Mouse (Mus musculus) forebrain, embryonic 16.5 days (tissue): ENCODE data around the gene Sgms1. TPM values are rescaled to one million over a fixed set of nuclear protein-coding genes. Genes with fewer than 3 reads are reported as not detected.

ENCODE experiments used
- ATAC-seq: fragments of 200-750 bp; cut with Nextera tagmentation; 2 replicates; pipeline ENCODE4 v1.8.0; 2017; ENCODE audit warnings: mild to moderate bottlenecking, moderate library complexity
- H3K27ac ChIP-seq: fragments of 300-500 bp; sonication (generic); 2 replicates; pipeline ENCODE4 v1.5.1; 2014; ENCODE audit warnings: low read length, control low read depth
- H3K27me3 ChIP-seq: fragments of 300-500 bp; sonication (generic); replicated peaks from 2 replicates; pipeline ENCODE4 v1.6.1; 2014; ENCODE audit warnings: low read length; ENCODE audit not compliant: control insufficient read depth, insufficient read depth
- H3K36me3 ChIP-seq: fragments of 300-500 bp; sonication (generic); 2 replicates; pipeline ENCODE4 v1.6.1; 2014; ENCODE audit not compliant: control insufficient read depth, insufficient read depth
- H3K4me1 ChIP-seq: fragments of 300-500 bp; sonication (generic); replicated peaks from 2 replicates; pipeline ENCODE4 v1.6.1; 2014; ENCODE audit warnings: low read length; ENCODE audit not compliant: control insufficient read depth, insufficient read depth
- H3K4me2 ChIP-seq: fragments of 300-500 bp; sonication (generic); 2 replicates; pipeline ENCODE4 v1.6.1; 2014; ENCODE audit warnings: mild to moderate bottlenecking, low read length, control low read depth
- H3K4me3 ChIP-seq: fragments of 300-500 bp; sonication (generic); replicated peaks from 2 replicates; pipeline ENCODE4 v1.5.1; 2014; ENCODE audit warnings: mild to moderate bottlenecking, low read length, control low read depth
- H3K9ac ChIP-seq: fragments of 300-500 bp; sonication (generic); replicated peaks from 2 replicates; pipeline ENCODE4 v1.6.1; 2014; ENCODE audit warnings: low read depth, low read length, control low read depth
- H3K9me3 ChIP-seq: fragments of 300-500 bp; sonication (generic); 2 replicates; pipeline ENCODE4 v1.6.1; 2016; ENCODE audit warnings: low read length; ENCODE audit not compliant: control insufficient read depth
- WGBS: fragments of 180-500 bp; shearing (Covaris S2); extraction: QIAGEN DNeasy Blood & Tissue Kit; methylation state at CpG from one replicate; pipeline ENCODE4 v1.1.7; 2014; 5-methylcytosine and 5-hydroxymethylcytosine counted together
- polyA plus RNA-seq: library from polyadenylated mRNA; unstranded; fragments of >200 nt; fragmentation: Nextera tagmentation; extraction: Ambion mirVana; gene quantifications from 2 replicates; pipeline ENCODE4 v1.2.1, GENCODE M21; 2015

Gene Sgms1
- polyA plus RNA-seq, 1 experiment from 2014 or later: 16.3 TPM

- H3K9me3 ChIP-seq: no peaks in the 10 kb centered on the region
- no peaks in the 10 kb centered on the region for H3K36me3 ChIP-seq
- H3K4me1 ChIP-seq: peaks cover 7% of the 10 kb centered on the region; the same call in 1 of the 2 replicates
- 85% methylated on average over 5 of the region's 5 CpGs for WGBS
- H3K4me2 ChIP-seq: no peak overlapping the region
- no peak overlapping the region for H3K27ac ChIP-seq
- H3K27me3 ChIP-seq: no peaks in the 10 kb centered on the region
- no peak overlapping the region for H3K9ac ChIP-seq
- H3K4me3 ChIP-seq: no peak overlapping the region
- ATAC-seq: no peak
These were observed 159.2 kb downstream of the Sgms1 start for GRCm38 (mm10) chr19:32230301-32230700.

GRCm38 (mm10) chr19:32229776-32230175 is 159.7 kb downstream of the Sgms1 start:
- no peak for ATAC-seq
- H3K36me3 ChIP-seq: no peaks in the 10 kb centered on the region
- H3K27me3 ChIP-seq: no peaks in the 10 kb centered on the region
- no peak overlapping the region for H3K4me3 ChIP-seq
- 84% methylated on average over 5 of the region's 5 CpGs for WGBS
- H3K9me3 ChIP-seq: no peaks in the 10 kb centered on the region
- H3K9ac ChIP-seq: no peak overlapping the region
- no peak overlapping the region for H3K27ac ChIP-seq
- peaks cover 7% of the 10 kb centered on the region; the same call in 1 of the 2 replicates for H3K4me1 ChIP-seq
- H3K4me2 ChIP-seq: no peak overlapping the region

GRCm38 (mm10) chr19:32227175-32227574 is 162.3 kb downstream of the Sgms1 start:
- Histone ChIP-seq H3K4me1 (peaks cover 7% of the 10 kb centered on the region; the same call in 1 of the 2 replicates), H3K4me2 (no peak overlapping the region), H3K36me3 (no peaks in the 10 kb centered on the region), H3K9ac (no peak overlapping the region), H3K27me3 (no peaks in the 10 kb centered on the region), H3K4me3 (no peak overlapping the region), H3K9me3 (no peaks in the 10 kb centered on the region), H3K27ac (no peak overlapping the region)
- ATAC-seq: no peak
- 93% methylated on average over 2 of the region's 2 CpGs for WGBS

GRCm38 (mm10) chr19:32225097-32225490 is 164.4 kb downstream of the Sgms1 start:
- ATAC-seq: no peak
- WGBS: 63% methylated on average over 9 of the region's 9 CpGs

GRCm38 (mm10) chr19:32224318-32225096 is 165.0 kb downstream of the Sgms1 start:
- H3K4me2 ChIP-seq: no peak overlapping the region
- no peaks in the 10 kb centered on the region for H3K27me3 ChIP-seq
- no peaks in the 10 kb centered on the region for H3K9me3 ChIP-seq
- no peak overlapping the region for H3K27ac ChIP-seq
- H3K9ac ChIP-seq: no peak overlapping the region
- H3K36me3 ChIP-seq: no peaks in the 10 kb centered on the region
- ATAC-seq: no peak
- H3K4me3 ChIP-seq: no peak overlapping the region
- WGBS: 86% methylated on average over 2 of the region's 2 CpGs
- H3K4me1 ChIP-seq: no peaks in the 10 kb centered on the region; the same call in 1 of the 2 replicates

More at GRCm38 (mm10) chr19:32225097-32225490, 164.4 kb downstream of the Sgms1 start:
- H3K9me3 ChIP-seq: no peaks in the 10 kb centered on the region
- H3K4me1 ChIP-seq: no peaks in the 10 kb centered on the region; the same call in 1 of the 2 replicates
- no peaks in the 10 kb centered on the region for H3K27me3 ChIP-seq
- no peak overlapping the region for H3K4me2 ChIP-seq
- H3K4me3 ChIP-seq: no peak overlapping the region
- H3K36me3 ChIP-seq: no peaks in the 10 kb centered on the region
- H3K9ac ChIP-seq: no peak overlapping the region
- H3K27ac ChIP-seq: no peak overlapping the region

- 72% methylated on average over 3 of the region's 3 CpGs for WGBS
- Histone ChIP-seq H3K4me2 (no peak overlapping the region), H3K27ac (no peak overlapping the region), H3K9ac (no peak overlapping the region), H3K9me3 (no peaks in the 10 kb centered on the region), H3K27me3 (no peaks in the 10 kb centered on the region), H3K36me3 (no peaks in the 10 kb centered on the region), H3K4me1 (no peaks in the 10 kb centered on the region; the same call in 1 of the 2 replicates), H3K4me3 (no peak overlapping the region)
- no peak for ATAC-seq
These were observed 165.8 kb downstream of the Sgms1 start for GRCm38 (mm10) chr19:32223751-32224174.

GRCm38 (mm10) chr19:32222083-32222482 is 167.4 kb downstream of the Sgms1 start:
- no peak overlapping the region for H3K4me3 ChIP-seq
- H3K9me3 ChIP-seq: no peaks in the 10 kb centered on the region
- 95% methylated on average over 11 of the region's 11 CpGs for WGBS
- no peaks in the 10 kb centered on the region for H3K27me3 ChIP-seq
- H3K36me3 ChIP-seq: no peaks in the 10 kb centered on the region
- H3K4me1 ChIP-seq: no peaks in the 10 kb centered on the region; the same call in 1 of the 2 replicates
- no peak overlapping the region for H3K27ac ChIP-seq
- H3K9ac ChIP-seq: no peak overlapping the region
- H3K4me2 ChIP-seq: no peak overlapping the region
- no peak for ATAC-seq

GRCm38 (mm10) chr19:32220991-32221390 is 168.5 kb downstream of the Sgms1 start:
- H3K27ac ChIP-seq: no peak overlapping the region
- H3K4me2 ChIP-seq: no peak overlapping the region
- no peaks in the 10 kb centered on the region for H3K9me3 ChIP-seq
- H3K36me3 ChIP-seq: no peaks in the 10 kb centered on the region
- H3K27me3 ChIP-seq: no peaks in the 10 kb centered on the region
- ATAC-seq: no peak
- H3K4me1 ChIP-seq: no peaks in the 10 kb centered on the region; the same call in 1 of the 2 replicates
- WGBS: 57% methylated on average over 2 of the region's 2 CpGs
- H3K9ac ChIP-seq: no peak overlapping the region
- H3K4me3 ChIP-seq: no peak overlapping the region

- no peaks in the 10 kb centered on the region; the same call in 1 of the 2 replicates for H3K4me1 ChIP-seq
- no peaks in the 10 kb centered on the region for H3K27me3 ChIP-seq
- ATAC-seq: no peak
- H3K4me2 ChIP-seq: no peak overlapping the region
- H3K36me3 ChIP-seq: no peaks in the 10 kb centered on the region
- WGBS: 94% methylated on average over 2 of the region's 2 CpGs
- H3K9ac ChIP-seq: no peak overlapping the region
- H3K4me3 ChIP-seq: no peak overlapping the region
- H3K9me3 ChIP-seq: no peaks in the 10 kb centered on the region
- H3K27ac ChIP-seq: no peak overlapping the region
These were observed 172.8 kb downstream of the Sgms1 start for GRCm38 (mm10) chr19:32216710-32217109.
